ENCODE assay signal across 18 mouse cellular contexts in genomic region chr1:57206944-57207343, GRCm38 (mm10).
"Had no signal": no experiment of that assay in that cellular context is flagged by ENCODE, and none has a peak within 500 bp of the region (broad histone marks: within the 10 kb centered on the region; RNA-seq: fewer than 3 reads in every experiment).

No protein-coding gene starts in this region.

- H3K4me2 ChIP-seq: lung, embryonic 15.5 days; midbrain, embryonic 11.5 days; midbrain, embryonic 13.5 days; midbrain, embryonic 15.5 days; neural tube, embryonic 12.5 days; stomach, embryonic 15.5 days had no signal

- DNase-seq: liver, postnatal 0 days; lung, adult 2 months; lung, postnatal 14 days; lung, postnatal 36 days; right cerebral cortex, postnatal 14 days; thymus, adult 2 months; thymus, postnatal 25 days; thymus, postnatal 4 days had no signal

- H3K4me1 ChIP-seq: stomach, embryonic 15.5 days had no signal

- H3K27ac ChIP-seq: lung, embryonic 15.5 days; macrophage; midbrain, embryonic 13.5 days; midbrain, embryonic 15.5 days; neural tube, embryonic 12.5 days; stomach, embryonic 15.5 days; stomach, postnatal 0 days had no signal

- ATAC-seq: liver, postnatal 0 days; lung, postnatal 0 days; midbrain, embryonic 13.5 days; midbrain, embryonic 15.5 days had no signal

- H3K9ac ChIP-seq: liver, postnatal 0 days; lung, embryonic 15.5 days; midbrain, embryonic 13.5 days; midbrain, embryonic 15.5 days; neural tube, embryonic 12.5 days; stomach, embryonic 15.5 days had no signal

- H3K27me3 ChIP-seq: neural tube, embryonic 12.5 days; stomach, embryonic 15.5 days had no signal

- H3K4me3 ChIP-seq: lung, embryonic 15.5 days; megakaryocyte, embryonic 14.5 days; midbrain, embryonic 13.5 days; midbrain, embryonic 15.5 days; neural tube, embryonic 12.5 days; stomach, embryonic 15.5 days had no signal

- H3K9me3 ChIP-seq: lung, embryonic 15.5 days; megakaryocyte, embryonic 14.5 days; midbrain, embryonic 13.5 days; midbrain, embryonic 15.5 days; neural tube, embryonic 12.5 days; stomach, embryonic 15.5 days had no signal

- H3K36me3 ChIP-seq: lung, embryonic 15.5 days; midbrain, embryonic 13.5 days; midbrain, embryonic 15.5 days; neural tube, embryonic 12.5 days; stomach, embryonic 15.5 days had no signal
